Mouse (Mus musculus) cerebellum, adult 8-10 months (tissue): Measurements from ENCODE around the gene Nhs.

Experiments
- DNase-seq: peaks from one replicate; pipeline ENCODE4 v3.0.0; 2022

The Nhs gene

DNA sequence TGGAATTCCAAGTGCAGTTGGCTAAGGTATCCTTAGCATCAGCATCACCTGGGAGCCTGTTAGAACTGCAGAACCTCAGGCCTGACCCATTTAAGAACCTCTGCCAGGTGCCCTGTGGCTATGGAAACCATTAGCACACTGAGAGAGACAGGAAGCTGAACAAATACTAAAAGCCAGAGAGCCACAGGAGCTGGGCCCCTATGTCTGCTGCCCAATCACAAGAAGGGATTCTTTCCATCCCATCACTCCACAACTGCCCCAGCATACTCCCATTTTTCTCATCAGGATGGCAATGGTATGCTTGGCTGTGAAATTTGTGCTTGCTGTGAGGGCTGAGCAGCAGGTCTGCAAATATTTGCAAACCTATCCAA lies 232.9 kb downstream of the Nhs start:
- DNase-seq = no peak

DNA sequence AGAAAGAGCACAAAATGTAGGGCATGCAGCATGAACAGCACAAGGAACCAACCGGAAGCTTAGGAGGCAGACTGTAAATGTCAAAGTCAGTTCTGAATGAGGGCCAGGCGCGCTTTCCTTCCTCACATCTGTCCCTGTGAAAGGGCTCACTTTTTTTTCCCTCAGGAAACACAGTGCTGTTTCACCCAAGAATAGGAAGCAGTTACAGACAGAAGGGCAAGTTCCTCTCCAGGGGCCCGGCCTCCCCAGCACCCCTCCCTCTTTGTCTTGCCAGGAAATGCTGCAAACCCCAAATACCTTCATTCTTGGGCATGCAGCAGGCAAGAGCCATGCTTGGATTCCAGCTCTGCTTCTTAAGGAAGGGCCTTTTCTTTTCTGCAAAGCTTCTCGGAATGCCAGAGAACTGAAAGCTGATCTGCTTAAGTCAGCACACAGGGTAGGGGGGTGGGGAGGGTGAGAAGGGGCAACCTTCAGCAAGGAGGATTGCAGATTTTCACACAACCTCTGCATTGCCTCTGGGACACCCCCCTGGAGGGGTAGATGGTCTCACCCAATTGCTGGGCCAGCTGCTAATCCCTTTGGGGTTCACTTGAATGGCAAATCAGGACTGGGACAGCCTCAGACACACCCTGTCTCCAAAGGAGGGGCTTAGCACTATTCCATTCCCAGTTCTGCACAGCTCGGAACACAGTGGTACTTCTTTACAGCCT lies 233.4 kb downstream of the Nhs start:
- DNase-seq = no peak

DNA sequence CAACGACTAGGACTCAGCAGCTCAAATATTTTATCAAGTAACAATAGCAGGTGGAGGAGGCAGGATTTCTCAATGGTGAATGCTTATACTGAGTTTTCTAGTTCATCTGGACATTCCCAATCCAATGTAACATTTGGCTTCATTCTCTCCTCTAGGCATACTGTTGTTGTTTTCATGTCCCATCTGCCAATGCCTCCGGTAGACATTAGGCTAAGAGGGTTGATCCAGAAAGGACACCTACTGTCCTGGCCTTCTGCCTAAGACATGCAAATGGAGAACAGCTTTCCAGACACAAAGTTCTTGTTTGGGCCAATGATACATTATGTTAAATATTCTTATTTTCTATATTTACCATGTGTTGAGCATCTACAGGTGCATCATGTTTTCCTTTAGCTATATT lies 236.9 kb downstream of the Nhs start:
- peak; percentile 22 for DNase-seq

DNA sequence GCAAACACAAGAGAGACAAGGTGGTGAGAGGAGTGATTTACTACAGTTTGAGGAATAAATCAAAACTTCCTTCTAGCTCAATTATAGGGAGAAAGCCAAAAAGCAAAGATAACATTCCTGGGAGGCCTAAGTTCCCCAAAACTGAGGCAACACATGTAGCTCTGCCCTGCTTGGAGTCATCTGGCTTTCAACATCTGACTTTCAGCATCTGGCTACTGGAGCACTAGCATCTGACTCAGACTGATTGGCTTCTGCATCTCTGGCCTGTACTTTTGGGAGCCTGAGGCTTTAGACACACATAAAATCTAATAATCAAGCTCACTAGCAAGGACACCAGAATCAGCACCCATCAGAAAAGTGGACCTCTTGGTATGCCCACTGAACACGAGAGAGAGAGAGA lies 237.9 kb downstream of the Nhs start:
- no peak for DNase-seq

DNA sequence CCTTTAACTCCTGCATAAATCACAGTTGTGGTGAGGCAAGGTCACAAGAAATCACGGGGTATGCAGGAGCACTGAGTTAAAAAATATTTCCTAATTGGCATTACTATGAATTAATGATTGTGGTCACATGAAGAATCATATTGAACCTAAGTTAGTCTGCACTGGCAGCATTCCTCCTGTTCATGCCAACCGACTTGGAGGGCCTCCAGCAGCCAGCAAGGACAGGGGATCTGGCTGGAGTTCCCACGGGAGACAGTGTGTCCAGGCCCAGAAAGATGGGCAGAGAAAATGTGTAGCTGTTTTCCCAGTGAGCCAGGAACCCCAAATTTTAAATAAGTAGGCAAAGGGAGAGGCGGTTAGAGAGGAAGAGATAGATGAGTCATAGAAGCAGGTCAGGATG lies 249.6 kb downstream of the Nhs start:
- no peak for DNase-seq

DNA sequence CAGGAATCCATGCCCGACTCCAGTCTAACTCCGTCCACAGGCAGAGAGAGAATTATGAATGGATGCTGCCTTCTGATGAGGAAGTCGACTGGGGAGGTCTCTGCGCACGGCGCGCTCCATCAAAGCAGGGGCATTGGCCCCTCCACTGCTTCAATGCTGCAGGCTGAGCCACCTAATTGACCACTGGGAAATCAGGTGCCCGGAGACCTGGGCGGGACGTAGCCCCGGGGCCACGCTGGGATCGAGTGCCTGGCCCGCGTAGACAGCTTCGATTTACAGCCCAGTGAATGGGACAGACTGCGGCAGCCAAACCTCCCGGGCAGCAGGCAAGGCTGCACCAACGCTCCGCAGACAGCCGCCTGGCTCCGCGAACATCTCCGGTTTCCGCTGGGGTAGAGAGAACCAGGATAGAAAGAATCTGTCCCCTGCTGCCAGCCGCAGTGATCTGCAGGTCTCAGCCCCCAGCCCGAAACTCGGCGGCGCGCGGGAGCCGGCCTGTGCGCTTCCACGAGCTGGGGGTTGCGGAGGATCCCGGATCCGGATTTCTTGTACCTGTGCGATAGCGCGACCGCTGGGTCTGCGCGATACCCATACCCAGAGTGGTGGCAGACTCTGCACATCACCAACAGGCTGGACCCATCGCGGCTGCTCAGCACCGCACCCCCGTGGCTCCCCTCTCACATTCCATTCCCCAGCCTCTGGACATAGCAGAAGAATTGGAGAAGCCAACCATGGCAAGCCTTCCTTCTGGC lies 250.7 kb downstream of the Nhs start:
- DNase-seq = no peak

DNA sequence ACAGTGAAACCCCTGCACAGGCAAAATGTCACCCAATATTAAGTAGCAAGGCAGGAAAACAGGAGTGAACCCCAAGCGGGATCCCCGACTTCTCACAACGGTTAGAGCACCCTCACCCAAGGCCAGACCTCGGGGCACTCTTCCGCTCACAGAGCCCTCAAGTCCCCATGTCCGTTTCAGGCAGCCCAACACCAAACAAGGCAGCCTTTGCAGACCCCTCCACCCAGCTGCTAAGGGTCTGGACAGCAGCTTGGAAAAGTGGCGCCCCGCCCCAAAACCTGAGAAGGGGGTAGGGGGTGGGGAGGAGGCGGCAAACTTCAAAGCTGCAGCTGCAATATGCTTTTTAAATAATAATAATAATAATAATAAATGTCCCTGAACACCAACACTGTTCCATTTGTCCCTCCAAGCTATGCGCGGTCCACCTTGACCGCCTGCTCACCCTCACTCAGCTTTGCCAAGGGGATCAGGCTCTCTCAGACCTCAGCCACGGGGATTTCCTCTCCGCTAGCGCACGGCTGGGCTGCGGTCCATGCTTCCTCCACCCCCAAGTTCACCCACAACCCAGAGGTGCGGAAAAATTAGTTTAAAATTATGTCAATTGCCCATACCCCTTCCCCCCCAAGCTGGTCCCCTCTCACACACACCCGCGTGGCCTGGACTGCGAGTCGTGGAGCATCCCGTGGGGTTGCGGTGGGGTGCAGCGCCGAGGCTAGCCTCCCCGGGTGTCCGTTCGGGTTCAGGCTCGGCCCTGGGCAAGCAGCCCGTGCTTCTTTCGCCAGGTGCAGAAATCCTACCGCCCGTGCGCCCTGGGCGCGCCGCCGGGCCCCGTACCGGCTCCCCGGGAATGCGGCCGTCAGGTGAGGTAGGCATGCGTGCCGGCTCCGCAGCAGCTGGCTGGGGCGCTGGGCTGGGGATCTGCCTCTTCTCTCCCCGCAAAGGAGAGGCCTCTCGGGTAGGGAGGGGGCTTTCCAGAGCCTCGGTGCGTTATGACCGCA lies 251.6 kb downstream of the Nhs start:
- DNase-seq = no peak

DNA sequence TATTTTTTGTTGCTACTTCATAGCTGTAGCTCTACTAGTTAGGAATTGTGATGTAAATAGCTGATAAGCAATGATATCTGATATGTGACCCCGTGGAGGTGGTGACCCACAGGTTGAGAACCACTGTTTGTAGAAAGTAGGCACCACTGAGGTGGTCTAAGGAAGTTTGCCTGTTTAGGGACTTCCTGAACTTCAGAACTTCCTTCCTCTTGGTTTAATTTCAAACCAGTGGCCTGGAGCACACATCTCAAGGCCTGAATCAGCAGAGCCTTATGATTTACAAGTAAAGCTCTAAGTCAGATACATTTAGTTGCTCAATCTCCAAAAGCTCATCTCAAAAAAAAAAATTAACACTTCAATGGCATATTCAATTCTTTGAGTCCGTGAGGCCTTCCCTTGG lies 265.1 kb downstream of the Nhs start:
- no peak for DNase-seq

DNA sequence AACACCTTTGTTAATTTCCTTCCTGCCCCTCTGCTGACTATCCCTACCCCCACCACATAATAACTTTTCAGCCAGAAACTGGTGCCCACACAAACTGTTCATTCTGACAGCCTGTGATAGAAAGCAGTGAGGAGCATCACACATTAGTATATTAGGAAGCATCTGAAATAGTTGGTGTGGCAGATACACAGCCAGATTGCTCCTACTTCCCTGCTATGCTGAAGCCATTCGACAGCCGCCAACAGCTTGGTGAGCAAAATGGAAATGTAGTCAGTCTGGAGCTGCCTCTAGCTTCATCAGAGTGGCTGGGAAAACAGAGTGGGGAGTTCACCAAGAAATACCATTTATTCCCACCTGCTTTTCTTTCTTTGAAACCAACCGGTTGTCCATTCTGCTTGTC lies 275.9 kb downstream of the Nhs start:
- no peak for DNase-seq

DNA sequence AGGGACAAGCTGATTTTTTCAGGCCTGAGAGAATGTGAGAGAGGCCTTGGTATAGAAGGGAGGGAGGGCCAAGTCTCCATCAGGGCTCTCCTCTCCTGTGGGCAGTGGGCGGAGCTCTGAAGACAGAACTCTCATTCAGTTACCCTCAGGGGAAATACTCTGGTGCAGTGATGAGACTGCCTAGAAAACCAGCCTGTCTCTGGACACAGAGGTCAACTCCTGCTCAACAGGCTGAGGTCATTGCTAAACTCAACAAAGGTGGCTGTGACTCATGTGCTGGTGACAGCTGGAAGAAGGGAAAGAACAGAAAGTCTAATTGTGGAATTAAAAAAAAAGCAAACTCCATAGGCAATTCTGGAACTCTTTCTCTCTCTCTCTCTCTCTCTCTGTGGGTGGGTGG lies 282.4 kb downstream of the Nhs start:
- DNase-seq = no peak

DNA sequence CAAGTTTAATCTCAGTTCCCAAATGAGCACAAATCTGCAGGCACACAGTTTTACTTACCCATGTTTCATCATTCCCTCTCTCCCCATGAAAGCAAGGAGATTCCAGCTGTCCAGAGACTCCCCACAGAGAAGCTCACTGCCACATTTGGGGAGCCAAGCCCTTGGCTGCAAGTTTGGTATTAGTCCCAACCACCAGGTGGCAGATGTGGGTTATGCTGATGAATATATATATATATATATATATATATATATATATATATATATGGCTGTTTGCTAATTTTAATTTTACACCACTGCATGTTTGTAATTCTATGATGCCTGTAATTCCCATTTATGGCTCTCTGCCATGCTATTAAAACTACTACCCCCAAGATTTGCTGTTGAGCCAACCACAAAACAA lies 286.0 kb downstream of the Nhs start:
- peak; percentile 9 for DNase-seq

DNA sequence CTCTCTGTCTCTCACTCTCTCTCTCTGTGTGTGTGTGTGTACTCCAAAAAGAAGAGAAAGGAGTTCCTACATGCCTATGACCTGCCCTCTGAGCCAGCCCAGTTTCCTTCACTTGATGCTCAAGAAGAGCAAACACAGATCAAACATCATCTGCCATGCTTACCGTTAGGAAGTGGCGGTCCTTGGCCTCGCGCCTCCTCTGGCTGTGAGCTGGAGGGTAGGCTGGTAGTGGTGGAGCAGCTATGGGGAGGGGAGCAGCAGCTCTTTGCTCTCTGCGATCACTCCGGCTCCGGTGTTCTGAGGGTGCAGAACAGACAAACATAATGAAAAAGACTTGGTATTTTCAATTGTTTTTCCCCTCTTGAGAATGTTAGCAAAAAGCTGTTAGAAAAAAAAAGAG lies 288.2 kb downstream of the Nhs start:
- DNase-seq = no peak

DNA sequence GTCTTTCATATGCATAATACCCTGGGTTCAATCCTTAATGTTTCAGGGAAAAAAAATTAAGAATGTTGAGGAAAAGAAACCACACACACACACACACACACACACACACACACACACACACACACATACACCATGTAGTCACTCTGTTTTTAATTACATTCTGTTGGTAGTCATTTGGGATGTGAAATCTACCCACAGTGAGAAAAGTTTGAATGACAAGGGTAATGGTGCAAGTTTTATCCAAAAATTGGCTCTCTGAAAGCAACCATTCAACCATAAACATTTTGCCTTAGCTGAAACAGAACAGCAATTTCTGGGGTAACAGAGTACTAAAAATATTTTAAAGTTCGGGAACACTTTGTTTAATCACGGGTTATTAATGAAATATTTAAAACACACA lies 303.9 kb downstream of the Nhs start:
- DNase-seq = no peak

DNA sequence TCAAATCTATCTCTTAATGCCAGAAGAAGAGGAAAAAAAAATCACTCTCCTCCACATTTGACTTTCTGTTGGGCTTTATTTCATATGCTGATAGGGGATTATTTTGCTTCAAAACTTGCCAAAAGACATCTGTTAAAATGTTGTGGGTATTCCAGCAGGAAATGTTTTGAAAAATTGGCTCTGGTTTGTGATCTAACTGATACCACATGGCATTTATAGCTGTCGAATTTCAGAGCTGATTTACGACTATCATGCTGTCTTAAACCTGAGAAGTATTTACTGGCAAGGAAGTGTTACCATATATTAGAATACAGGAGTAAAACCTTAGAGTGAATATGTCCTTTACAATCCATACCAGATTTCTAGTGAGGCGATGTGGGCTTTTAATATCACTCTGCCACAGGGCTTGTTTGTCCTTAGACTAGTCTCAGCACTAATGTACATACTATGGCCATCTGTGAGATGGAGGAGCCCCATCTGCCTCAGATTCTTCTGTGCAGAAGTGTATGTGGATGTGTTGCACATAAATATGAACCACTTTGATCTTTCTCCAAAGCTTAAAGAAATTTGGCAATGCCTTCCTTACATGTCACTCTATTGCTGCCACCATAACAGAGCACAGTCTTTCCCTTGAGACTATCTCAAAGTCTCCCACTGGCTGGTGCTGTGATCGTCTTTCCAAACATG lies 305.8 kb downstream of the Nhs start:
- DNase-seq = no peak

DNA sequence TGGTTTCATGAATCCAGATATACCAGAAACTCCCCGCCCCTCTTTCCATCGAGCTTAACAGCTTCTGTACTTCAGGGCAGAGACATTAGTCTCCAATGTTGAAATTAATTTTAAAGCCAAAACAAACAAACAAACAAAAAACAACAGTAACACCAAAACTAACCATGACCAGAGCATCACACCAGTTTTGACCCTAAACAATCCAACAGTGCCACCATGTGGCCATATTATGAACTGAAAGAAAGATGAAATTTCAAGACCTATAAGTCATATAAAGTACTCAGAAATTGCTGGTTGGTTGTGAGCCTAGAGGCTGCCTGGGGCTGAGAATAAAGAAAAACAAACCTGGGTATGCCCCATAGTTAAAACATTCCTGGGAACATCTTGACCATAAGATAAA lies 333.3 kb downstream of the Nhs start:
- peak; percentile 39 for DNase-seq

DNA sequence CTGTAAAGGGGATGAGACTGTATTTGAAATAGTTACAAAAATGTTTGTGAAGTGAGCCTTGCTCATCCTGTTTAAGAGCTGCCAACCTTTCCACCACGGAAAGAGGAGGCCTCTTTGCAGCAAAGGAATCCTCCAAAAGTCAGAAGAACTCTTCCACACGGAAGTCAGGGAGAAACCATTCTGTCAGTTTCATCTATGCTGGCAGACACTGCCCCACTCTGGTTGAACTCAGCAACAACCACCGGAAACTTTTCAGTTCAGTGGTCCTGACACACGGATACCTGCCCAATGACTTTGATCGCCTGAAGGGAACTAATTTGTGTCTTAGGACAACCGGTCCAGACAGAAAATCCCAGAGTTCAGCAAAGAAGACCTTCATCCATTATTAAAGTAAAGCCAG lies 369.3 kb downstream of the Nhs start:
- DNase-seq = peak; percentile 10
